Mouse (Mus musculus) ES-Bruce4 (cell line): ENCODE data around the gene Sost. TPM values are rescaled to one million over a fixed set of nuclear protein-coding genes. Genes with fewer than 3 reads are reported as not detected.

Source experiments
- H3K27ac ChIP-seq: 2 replicates; pipeline ENCODE4 v1.5.1; 2012; ENCODE audit warnings: low read length, inconsistent platforms; ENCODE audit not compliant: insufficient read depth
- H3K27me3 ChIP-seq: 2 replicates; pipeline ENCODE4 v1.6.1; 2012; ENCODE audit warnings: mild to moderate bottlenecking, low read length, inconsistent platforms; ENCODE audit not compliant: control insufficient read depth, poor library complexity, insufficient read depth, severe bottlenecking
- H3K36me3 ChIP-seq: 2 replicates; pipeline ENCODE4 v1.6.1; 2012; ENCODE audit warnings: inconsistent platforms, mild to moderate bottlenecking, low read length, moderate library complexity; ENCODE audit not compliant: control insufficient read depth, poor library complexity, insufficient read depth, severe bottlenecking
- H3K4me1 ChIP-seq: one replicate; pipeline ENCODE4 v1.8.1; 2011; ENCODE audit warnings: low read length; ENCODE audit not compliant: control insufficient read depth, insufficient read depth
- H3K4me3 ChIP-seq: 2 replicates; pipeline ENCODE4 v1.5.1; 2011; ENCODE audit warnings: low read depth, mild to moderate bottlenecking, low read length
- H3K9ac ChIP-seq: 2 replicates; pipeline ENCODE4 v1.6.1; 2012; ENCODE audit warnings: low read depth, mild to moderate bottlenecking, inconsistent platforms; ENCODE audit not compliant: poor library complexity, severe bottlenecking
- H3K9me3 ChIP-seq: replicated peaks from 2 replicates; pipeline ENCODE4 v1.6.1; 2012; ENCODE audit warnings: mild to moderate bottlenecking, low read length, inconsistent platforms; ENCODE audit not compliant: control insufficient read depth, poor library complexity, insufficient read depth, severe bottlenecking
- CTCF ChIP-seq: IDR thresholded peaks from one replicate; pipeline ENCODE4 v1.8.1; 2011; ENCODE audit warnings: low read depth, low read length
- EP300 ChIP-seq: IDR thresholded peaks from 2 replicates; pipeline ENCODE4 v1.6.1; 2011; ENCODE audit warnings: low read depth, low read length; ENCODE audit not compliant: insufficient read depth
- POLR2A ChIP-seq: IDR thresholded peaks from one replicate; pipeline ENCODE4 v1.8.1; 2011; ENCODE audit warnings: low read length; ENCODE audit not compliant: insufficient read depth
- polyA plus RNA-seq: library from polyadenylated mRNA; stranded (reverse); fragments of >200 nt; gene quantifications from 2 replicates; pipeline ENCODE4 v1.2.4, GENCODE M21; 2011; ENCODE audit warnings: low read depth; ENCODE audit not compliant: missing spikeins, insufficient read depth, insufficient read length

Sost gene
- polyA plus RNA-seq, 1 experiment: not detected

- H3K4me1 ChIP-seq: no peaks in the 10 kb centered on the region
- no peaks in the 10 kb centered on the region for H3K36me3 ChIP-seq
- H3K27ac ChIP-seq: no peak overlapping the region
- no peak for TF ChIP-seq EP300
- TF ChIP-seq POLR2A: no peak
- TF ChIP-seq CTCF: no peak
- no peak overlapping the region for H3K9ac ChIP-seq
- no peaks in the 10 kb centered on the region for H3K9me3 ChIP-seq
- no peaks in the 10 kb centered on the region for H3K27me3 ChIP-seq
- no peak overlapping the region for H3K4me3 ChIP-seq
These were observed 42.3 kb upstream of the Sost start for GRCm38 (mm10) chr11:102008954-102009637.

- no peaks in the 10 kb centered on the region for H3K4me1 ChIP-seq
- no peaks in the 10 kb centered on the region for H3K36me3 ChIP-seq
- TF ChIP-seq EP300 (no peak), POLR2A (no peak)
- H3K4me3 ChIP-seq: no peak overlapping the region
- no peak overlapping the region for H3K9ac ChIP-seq
- H3K27me3 ChIP-seq: no peaks in the 10 kb centered on the region
- no peak overlapping the region for H3K27ac ChIP-seq
- no peaks in the 10 kb centered on the region for H3K9me3 ChIP-seq
These were observed 41.6 kb upstream of the Sost start for GRCm38 (mm10) chr11:102008372-102008771.

GRCm38 (mm10) chr11:102006688-102007087, 39.9 kb upstream of the Sost start:
- no peaks in the 10 kb centered on the region for H3K4me1 ChIP-seq
- H3K4me3 ChIP-seq: no peak overlapping the region
- no peak overlapping the region for H3K9ac ChIP-seq
- H3K27ac ChIP-seq: no peak overlapping the region
- H3K9me3 ChIP-seq: no peaks in the 10 kb centered on the region
- TF ChIP-seq POLR2A: no peak
- H3K27me3 ChIP-seq: no peaks in the 10 kb centered on the region
- no peaks in the 10 kb centered on the region for H3K36me3 ChIP-seq

GRCm38 (mm10) chr11:102006271-102006670, 39.5 kb upstream of the Sost start:
- no peaks in the 10 kb centered on the region for H3K36me3 ChIP-seq
- H3K27ac ChIP-seq: no peak overlapping the region
- no peaks in the 10 kb centered on the region for H3K4me1 ChIP-seq
- no peaks in the 10 kb centered on the region for H3K27me3 ChIP-seq
- TF ChIP-seq CTCF (no peak), POLR2A (no peak), EP300 (no peak)
- no peaks in the 10 kb centered on the region for H3K9me3 ChIP-seq
- H3K9ac ChIP-seq: no peak overlapping the region
- no peak overlapping the region for H3K4me3 ChIP-seq

GRCm38 (mm10) chr11:102004251-102004650, 37.4 kb upstream of the Sost start:
- Histone ChIP-seq H3K27ac (no peak overlapping the region), H3K4me3 (no peak overlapping the region), H3K36me3 (no peaks in the 10 kb centered on the region), H3K27me3 (no peaks in the 10 kb centered on the region), H3K4me1 (no peaks in the 10 kb centered on the region), H3K9me3 (no peaks in the 10 kb centered on the region), H3K9ac (no peak overlapping the region)
- peak; percentile 68 for TF ChIP-seq CTCF
- TF ChIP-seq EP300: no peak
- no peak for TF ChIP-seq POLR2A

GRCm38 (mm10) chr11:101999466-101999865, 32.7 kb upstream of the Sost start:
- Histone ChIP-seq H3K27ac (no peak overlapping the region), H3K36me3 (no peaks in the 10 kb centered on the region), H3K4me1 (no peaks in the 10 kb centered on the region), H3K9me3 (no peaks in the 10 kb centered on the region), H3K9ac (no peak overlapping the region), H3K4me3 (no peak overlapping the region), H3K27me3 (no peaks in the 10 kb centered on the region)
- TF ChIP-seq CTCF: no peak
- TF ChIP-seq EP300: no peak
- TF ChIP-seq POLR2A: no peak
